8 mouse cellular contexts compared by ENCODE assay signal in the genomic region with DNA sequence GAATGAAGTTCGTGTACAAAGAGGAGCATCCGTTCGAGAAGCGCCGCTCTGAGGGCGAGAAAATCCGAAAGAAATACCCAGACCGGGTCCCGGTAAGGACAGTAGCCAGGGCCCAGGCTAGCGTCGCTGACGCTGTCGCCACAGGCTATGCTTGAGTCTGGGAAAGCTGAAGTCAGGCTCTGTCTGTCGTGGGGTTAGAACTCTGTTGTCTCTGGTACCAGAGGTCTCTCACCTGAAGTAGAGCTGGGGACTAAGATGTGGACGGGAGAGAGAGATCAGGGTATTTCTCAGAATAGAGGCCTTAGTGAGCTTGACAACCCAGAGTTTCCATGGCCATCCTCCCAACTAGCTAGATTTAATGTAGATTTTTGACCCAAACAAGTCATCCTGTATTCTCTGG. TPM values are rescaled to one million over a fixed set of nuclear protein-coding genes. Genes with fewer than 3 reads are reported as not detected.
DNase-seq lines count a peak whose midpoint lies in the region; ATAC-seq and TF ChIP-seq lines count a peak whose summit lies in the region.

No protein-coding gene starts in this region.

- H3K79me2 ChIP-seq in CH12.LX (replicated peaks; ENCODE audit: control insufficient read depth, extremely low read depth, insufficient read depth, poor library complexity, severe bottlenecking): peaks cover 35% of the 10 kb centered on the region

- TF ChIP-seq CTCF in CH12.LX (conservative IDR thresholded peaks at IDR 0.05 in 1 of 2, IDR thresholded peaks at IDR 0.05 in 1 of 2; ENCODE audit: low read depth in 2 of 2, low read length in 2 of 2): no peak

- H3K4me2 ChIP-seq in heart, embryonic 11.5 days: peak overlapping the region; percentile 84
- H3K4me2 ChIP-seq in CH12.LX (ENCODE audit: insufficient read depth, low read depth, poor library complexity, severe bottlenecking): peak overlapping the region; percentile 37; the same call in 1 of the 2 replicates
- H3K4me2 ChIP-seq in forebrain, embryonic 15.5 days (replicated peaks): peak overlapping the region; percentile 75
- peak overlapping the region; percentile 97 for H3K4me2 ChIP-seq in liver, embryonic 16.5 days (ENCODE audit: low read depth, low read length)

- intact Hi-C loops in heart, postnatal 25 days (cut with DNase I): loop anchor here (10.0 kb wide), 1 partner anchor 587 kb away; no protein-coding TSS in a partner anchor

- H3K4me1 ChIP-seq in heart, embryonic 11.5 days (ENCODE audit: control insufficient read depth, insufficient read depth, low read length): peaks cover 8% of the 10 kb centered on the region; the same call in 1 of the 2 replicates
- peaks cover 8 to 28% of the 10 kb centered on the region in 2 experiments; a peak in 3 of 4 replicates for H3K4me1 ChIP-seq in CH12.LX (ENCODE audit: control insufficient read depth in 1 of 2, insufficient read depth in 2 of 2)
- peaks cover 28% of the 10 kb centered on the region for H3K4me1 ChIP-seq in forebrain, embryonic 15.5 days
- peaks cover 24% of the 10 kb centered on the region for H3K4me1 ChIP-seq in liver, embryonic 16.5 days (ENCODE audit: control insufficient read depth, low read depth, low read length)

- peak overlapping the region; percentile 94 for H3K27ac ChIP-seq in heart, embryonic 11.5 days (ENCODE audit: low read depth, low read length)
- peak overlapping the region; percentile 80; the same call in 1 of the 2 replicates for H3K27ac ChIP-seq in CH12.LX (ENCODE audit: insufficient read depth, low read depth)
- H3K27ac ChIP-seq in forebrain, embryonic 15.5 days (replicated peaks): peak overlapping the region; percentile 96
- H3K27ac ChIP-seq in liver, embryonic 16.5 days (ENCODE audit: low read length): peak overlapping the region; percentile 99

- WGBS in heart, embryonic 11.5 days (ENCODE audit: insufficient replicate concordance): under 1% methylated on average over 15 of the region's 15 CpGs
- under 1% methylated on average over 15 of the region's 15 CpGs for WGBS in forebrain, embryonic 15.5 days
- 0% methylated on average over 15 of the region's 15 CpGs for WGBS in liver, embryonic 16.5 days (ENCODE audit: insufficient replicate concordance)

- H3K36me3 ChIP-seq in heart, embryonic 11.5 days (ENCODE audit: control insufficient read depth, insufficient read depth, low read length): peaks cover 16% of the 10 kb centered on the region
- peaks cover 45 to 56% of the 10 kb centered on the region in 2 experiments for H3K36me3 ChIP-seq in CH12.LX (replicated peaks in 1 of 2; ENCODE audit: control insufficient read depth in 1 of 2, insufficient read depth in 1 of 2, low read length in 1 of 2)
- peaks cover 50% of the 10 kb centered on the region for H3K36me3 ChIP-seq in forebrain, embryonic 15.5 days
- peaks cover 28% of the 10 kb centered on the region for H3K36me3 ChIP-seq in liver, embryonic 16.5 days (ENCODE audit: control insufficient read depth, insufficient read depth)

- DNase-seq in heart, postnatal 25 days (ENCODE audit: low spot score): no peak
- DNase-seq in CH12.LX (ENCODE audit: extremely low read depth): no peak
- no peak for DNase-seq in urinary bladder, postnatal 36 days (ENCODE audit: low spot score in 2 of 2)
- DNase-seq in spleen, adult 18-20 months: no peak
- DNase-seq in layer of hippocampus, postnatal 25 days (ENCODE audit: extremely low spot score in 1 of 2, low spot score in 1 of 2): no peak

- H3K9me3 ChIP-seq in heart, embryonic 11.5 days (replicated peaks; ENCODE audit: control insufficient read depth, low read length): no peaks in the 10 kb centered on the region
- no peaks in the 10 kb centered on the region for H3K9me3 ChIP-seq in CH12.LX (replicated peaks; ENCODE audit: low read length)
- H3K9me3 ChIP-seq in forebrain, embryonic 15.5 days: no peaks in the 10 kb centered on the region
- no peaks in the 10 kb centered on the region for H3K9me3 ChIP-seq in liver, embryonic 16.5 days (replicated peaks; ENCODE audit: control insufficient read depth, low read length)

- H3K4me3 ChIP-seq in heart, embryonic 11.5 days (ENCODE audit: low read depth, low read length): peak overlapping the region; percentile 87
- H3K4me3 ChIP-seq in CH12.LX (replicated peaks in 1 of 3; ENCODE audit: low read depth in 2 of 3, low read length in 2 of 3, poor library complexity in 1 of 3): peak overlapping the region; percentile 76 to 93 (median 77)
- H3K4me3 ChIP-seq in forebrain, embryonic 15.5 days: peak overlapping the region; percentile 53
- H3K4me3 ChIP-seq in liver, embryonic 16.5 days (ENCODE audit: low read depth, low read length): peak overlapping the region; percentile 79

- in situ Hi-C loops in CH12.LX (cut with MboI; ENCODE audit: low pct_ligation_motif_present, low pct_unique_long_range_greater_than_20kb, low sequenced_read_pairs): no loop called here

- no peak for TF ChIP-seq RAD21 in CH12.LX (IDR thresholded peaks at IDR 0.05; ENCODE audit: low read depth, low read length)

- dilution Hi-C loops in CH12.LX (cut with MboI; ENCODE audit: extremely low pct_ligation_motif_present, extremely low pct_unique_long_range_greater_than_20kb, low sequenced_read_pairs): no loop called here

- H3K9ac ChIP-seq in heart, embryonic 11.5 days (ENCODE audit: low read depth, low read length): peak overlapping the region; percentile 92
- peak overlapping the region; percentile 83 for H3K9ac ChIP-seq in CH12.LX (ENCODE audit: insufficient read depth, low read depth)
- H3K9ac ChIP-seq in forebrain, embryonic 15.5 days (replicated peaks): peak overlapping the region; percentile 69
- peak overlapping the region; percentile 88 for H3K9ac ChIP-seq in liver, embryonic 16.5 days (ENCODE audit: low read depth, low read length)

- H3K27me3 ChIP-seq in heart, embryonic 11.5 days (ENCODE audit: control insufficient read depth, insufficient read depth, low read length): no peaks in the 10 kb centered on the region
- H3K27me3 ChIP-seq in CH12.LX (replicated peaks): no peaks in the 10 kb centered on the region
- no peaks in the 10 kb centered on the region for H3K27me3 ChIP-seq in forebrain, embryonic 15.5 days
- no peaks in the 10 kb centered on the region for H3K27me3 ChIP-seq in liver, embryonic 16.5 days (ENCODE audit: control insufficient read depth, insufficient read depth, low read depth, low read length)

- ATAC-seq in heart, embryonic 11.5 days (replicated peaks; ENCODE audit: insufficient number of reproducible peaks, low FRiP score, low TSS enrichment): no peak
- peak; percentile 14; the same call in 1 of the 2 replicates for ATAC-seq in forebrain, embryonic 15.5 days (replicated peaks)
- ATAC-seq in liver, embryonic 16.5 days (ENCODE audit: low read depth): peak; percentile 17

- TF ChIP-seq POLR2A in CH12.LX (IDR thresholded peaks at IDR 0.05; ENCODE audit: low read depth, low read length): no peak; the same call in 1 of the 2 replicates

- TF ChIP-seq EP300 in CH12.LX (IDR thresholded peaks at IDR 0.05; ENCODE audit: low read length): no peak

RNA-seq across cellular contexts. Expression of a gene that starts 0.8 kb away (rescaled TPM):
- 481 and 489 TPM in 2 replicates for polyA plus RNA-seq in heart, embryonic 11.5 days (2014; fragmentation: Nextera tagmentation; extraction: Ambion mirVana)
- total RNA-seq in heart, postnatal 25 days (2021): 100 to 1,000 TPM; 274 to 291 TPM
- total RNA-seq in CH12.LX (2012; rRNA removed) (182 and 189 TPM in 2 replicates), CH12.LX (2014; rRNA removed) (187 and 213 TPM in 2 replicates)
- polyA plus RNA-seq in CH12.LX (2012; ENCODE audit: insufficient read length, low read depth): 352 and 386 TPM in 2 replicates
- polyA plus RNA-seq in forebrain, embryonic 15.5 days (2015; fragmentation: Nextera tagmentation; extraction: Ambion mirVana): 610 and 626 TPM in 2 replicates
- 255 and 280 TPM in 2 replicates for polyA plus RNA-seq in liver, embryonic 16.5 days (2015; fragmentation: Nextera tagmentation; extraction: Ambion mirVana)
- 100 to 1,000 TPM; 229 to 258 TPM for total RNA-seq in layer of hippocampus, postnatal 25 days (2021)

RNA-seq across cellular contexts. Expression of a gene that starts 3.9 kb away (rescaled TPM):
- polyA plus RNA-seq in heart, embryonic 11.5 days (2014; fragmentation: Nextera tagmentation; extraction: Ambion mirVana): 27.3 and 29.9 TPM in 2 replicates
- total RNA-seq in heart, postnatal 25 days (2021): 10 to 100 TPM; 22.6 to 25.3 TPM
- total RNA-seq in CH12.LX (2012; rRNA removed) (67.2 and 81.8 TPM in 2 replicates), CH12.LX (2014; rRNA removed) (65.2 and 69.0 TPM in 2 replicates)
- 93.2 and 99.8 TPM in 2 replicates for polyA plus RNA-seq in CH12.LX (2012; ENCODE audit: insufficient read length, low read depth)
- polyA plus RNA-seq in forebrain, embryonic 15.5 days (2015; fragmentation: Nextera tagmentation; extraction: Ambion mirVana): 71.5 and 75.6 TPM in 2 replicates
- 17.5 and 18.2 TPM in 2 replicates for polyA plus RNA-seq in liver, embryonic 16.5 days (2015; fragmentation: Nextera tagmentation; extraction: Ambion mirVana)
- 10 to 100 TPM; 41.4 to 46.9 TPM for total RNA-seq in layer of hippocampus, postnatal 25 days (2021)

RNA-seq across cellular contexts. Expression of a gene that starts 8.7 kb away (rescaled TPM):
- 18.6 and 18.9 TPM in 2 replicates for polyA plus RNA-seq in heart, embryonic 11.5 days (2014; fragmentation: Nextera tagmentation; extraction: Ambion mirVana)
- total RNA-seq in heart, postnatal 25 days (2021): 1 to 10 TPM; 3.9 to 5.2 TPM
- 27.3 and 30.6 TPM in 2 replicates for total RNA-seq in CH12.LX (2012; rRNA removed)
- 15.1 and 15.7 TPM in 2 replicates for total RNA-seq in CH12.LX (2014; rRNA removed)
- 25.3 and 27.1 TPM in 2 replicates for polyA plus RNA-seq in CH12.LX (2012; ENCODE audit: insufficient read length, low read depth)
- polyA plus RNA-seq in forebrain, embryonic 15.5 days (2015; fragmentation: Nextera tagmentation; extraction: Ambion mirVana): 35.3 and 37.5 TPM in 2 replicates
- 4.4 and 5.1 TPM in 2 replicates for polyA plus RNA-seq in liver, embryonic 16.5 days (2015; fragmentation: Nextera tagmentation; extraction: Ambion mirVana)
- 10 to 100 TPM; 31.2 to 37.8 TPM for total RNA-seq in layer of hippocampus, postnatal 25 days (2021)

RNA-seq across cellular contexts. Expression of a gene that starts 9.4 kb away (rescaled TPM):
- 120 and 130 TPM in 2 replicates for polyA plus RNA-seq in heart, embryonic 11.5 days (2014; fragmentation: Nextera tagmentation; extraction: Ambion mirVana)
- 10 to 100 TPM; 48.3 to 51.5 TPM for total RNA-seq in heart, postnatal 25 days (2021)
- total RNA-seq in CH12.LX (2012; rRNA removed) (95.9 and 115 TPM in 2 replicates), CH12.LX (2014; rRNA removed) (111 and 119 TPM in 2 replicates)
- polyA plus RNA-seq in CH12.LX (2012; ENCODE audit: insufficient read length, low read depth): 177 and 182 TPM in 2 replicates
- 170 and 171 TPM in 2 replicates for polyA plus RNA-seq in forebrain, embryonic 15.5 days (2015; fragmentation: Nextera tagmentation; extraction: Ambion mirVana)
- polyA plus RNA-seq in liver, embryonic 16.5 days (2015; fragmentation: Nextera tagmentation; extraction: Ambion mirVana): 55.1 and 57.2 TPM in 2 replicates
- total RNA-seq in layer of hippocampus, postnatal 25 days (2021): 10 to 100 TPM; 77.1 to 82.2 TPM

RNA-seq across cellular contexts. Expression of a gene that starts 10.8 kb away (rescaled TPM):
- polyA plus RNA-seq in heart, embryonic 11.5 days (2014; fragmentation: Nextera tagmentation; extraction: Ambion mirVana): 20.3 and 22.2 TPM in 2 replicates
- 100 to 1,000 TPM; 149 to 180 TPM for total RNA-seq in heart, postnatal 25 days (2021)
- 61.8 and 66.7 TPM in 2 replicates for total RNA-seq in CH12.LX (2012; rRNA removed)
- total RNA-seq in CH12.LX (2014; rRNA removed): 37.7 and 42.9 TPM in 2 replicates
- 143 and 171 TPM in 2 replicates for polyA plus RNA-seq in CH12.LX (2012; ENCODE audit: insufficient read length, low read depth)
- 18.4 and 20.8 TPM in 2 replicates for polyA plus RNA-seq in forebrain, embryonic 15.5 days (2015; fragmentation: Nextera tagmentation; extraction: Ambion mirVana)
- 7.1 and 7.3 TPM in 2 replicates for polyA plus RNA-seq in liver, embryonic 16.5 days (2015; fragmentation: Nextera tagmentation; extraction: Ambion mirVana)
- 100 to 1,000 TPM; 107 to 116 TPM for total RNA-seq in layer of hippocampus, postnatal 25 days (2021)

Comparison
In these comparisons a context has a peak if more than half of its experiments do, and no peak if none do; other contexts are left out.
1. H3K4me2 ChIP-seq: peak in every context shown above with its lines; median percentile 97 in liver, embryonic 16.5 days; 84 in heart, embryonic 11.5 days; 75 in forebrain, embryonic 15.5 days; 37 in CH12.LX.